Mouse (Mus musculus) hindbrain, embryonic 16.5 days (tissue): ENCODE measurements at regions not wholly inside any gene's neighbourhood (a gene's known extent, or its start where the extent isn't known, plus 50 kb on each side); places are given as distances from the start of the nearest gene placed in this dataset.
"Not testable (repeated sequence)": the region's sequence is repeated elsewhere in the genome, so short reads cannot be mapped to it uniquely, and the experiment has no call there.

Source experiments
- ATAC-seq: fragments of 200-750 bp; cut with Nextera tagmentation; 2 replicates; pipeline ENCODE4 v1.8.0; 2017; ENCODE audit warnings: moderate TSS enrichment, moderate library complexity
- H3K27ac ChIP-seq: fragments of 300-500 bp; sonication (generic); 2 replicates; pipeline ENCODE4 v1.5.1; 2014; ENCODE audit warnings: low read depth, mild to moderate bottlenecking, control low read depth, low read length, moderate library complexity
- H3K27me3 ChIP-seq: fragments of 300-500 bp; sonication (generic); replicated peaks from 2 replicates; pipeline ENCODE4 v1.6.1; 2014; ENCODE audit warnings: low read length; ENCODE audit not compliant: control insufficient read depth, insufficient read depth
- H3K36me3 ChIP-seq: fragments of 300-500 bp; sonication (generic); 2 replicates; pipeline ENCODE4 v1.6.1; 2014; ENCODE audit warnings: mild to moderate bottlenecking, low read length, moderate library complexity, mixed read lengths; ENCODE audit not compliant: control insufficient read depth, insufficient read depth
- H3K4me1 ChIP-seq: fragments of 300-500 bp; sonication (generic); 2 replicates; pipeline ENCODE4 v1.6.1; 2014; ENCODE audit warnings: low read depth, low read length; ENCODE audit not compliant: control insufficient read depth, insufficient read depth
- H3K4me2 ChIP-seq: fragments of 300-500 bp; sonication (generic); 2 replicates; pipeline ENCODE4 v1.6.1; 2014; ENCODE audit warnings: mild to moderate bottlenecking, low read length, control low read depth, moderate library complexity
- H3K4me3 ChIP-seq: fragments of 300-500 bp; sonication (generic); 2 replicates; pipeline ENCODE4 v1.5.1; 2014; ENCODE audit warnings: mild to moderate bottlenecking, low read length, control low read depth, moderate library complexity
- H3K9ac ChIP-seq: fragments of 300-500 bp; sonication (generic); 2 replicates; pipeline ENCODE4 v1.6.1; 2014; ENCODE audit warnings: low read depth, mild to moderate bottlenecking, control low read depth, low read length, moderate library complexity
- H3K9me3 ChIP-seq: fragments of 300-500 bp; sonication (generic); 2 replicates; pipeline ENCODE4 v1.6.1; 2014; ENCODE audit warnings: mild to moderate bottlenecking, low read length, moderate library complexity; ENCODE audit not compliant: control insufficient read depth
- WGBS: fragments of 180-500 bp; shearing (Covaris S2); extraction: QIAGEN DNeasy Blood & Tissue Kit; methylation state at CpG from one replicate; pipeline ENCODE4 v1.1.7; 2014; 5-methylcytosine and 5-hydroxymethylcytosine counted together

DNA sequence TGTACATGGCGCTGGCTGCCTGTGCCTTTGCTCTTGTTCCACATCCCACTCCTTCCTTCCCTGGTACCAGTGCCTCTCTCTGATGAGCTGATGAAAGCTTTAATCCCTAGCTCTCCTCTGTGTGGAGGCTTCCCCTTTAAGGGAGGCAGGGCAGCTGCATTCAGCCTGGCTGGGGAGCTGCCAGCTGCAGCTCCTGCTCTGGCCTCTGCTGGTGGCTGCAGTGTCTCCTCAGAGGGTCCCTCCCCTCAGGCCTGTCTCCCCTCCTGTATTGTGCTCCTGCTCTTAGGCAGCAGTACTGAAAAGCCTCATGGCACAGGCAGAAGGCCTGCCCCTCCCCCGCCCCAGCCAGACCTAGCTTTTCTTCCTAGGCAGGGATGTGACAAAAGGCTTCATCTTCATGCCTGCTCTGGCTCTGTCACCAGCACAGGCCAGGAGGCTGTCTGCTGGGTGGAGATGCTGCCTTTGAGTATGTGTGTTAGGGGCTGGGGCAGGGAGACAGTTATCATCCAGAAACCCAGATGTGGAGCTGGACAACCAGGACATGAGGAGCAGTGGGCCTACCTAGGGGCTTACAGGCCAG, 97.7 kb upstream of the Zcchc13 start:
- H3K27me3 ChIP-seq, H3K36me3 ChIP-seq, H3K4me3 ChIP-seq, H3K4me2 ChIP-seq, H3K9me3 ChIP-seq, H3K9ac ChIP-seq: not testable (repeated sequence)
- peaks cover 11% of the 10 kb centered on the region for H3K4me1 ChIP-seq
- WGBS = 11% methylated on average over 1 of the region's 2 CpGs
- ATAC-seq = peak; percentile 92
- H3K27ac ChIP-seq = peak overlapping the region; percentile 80

DNA sequence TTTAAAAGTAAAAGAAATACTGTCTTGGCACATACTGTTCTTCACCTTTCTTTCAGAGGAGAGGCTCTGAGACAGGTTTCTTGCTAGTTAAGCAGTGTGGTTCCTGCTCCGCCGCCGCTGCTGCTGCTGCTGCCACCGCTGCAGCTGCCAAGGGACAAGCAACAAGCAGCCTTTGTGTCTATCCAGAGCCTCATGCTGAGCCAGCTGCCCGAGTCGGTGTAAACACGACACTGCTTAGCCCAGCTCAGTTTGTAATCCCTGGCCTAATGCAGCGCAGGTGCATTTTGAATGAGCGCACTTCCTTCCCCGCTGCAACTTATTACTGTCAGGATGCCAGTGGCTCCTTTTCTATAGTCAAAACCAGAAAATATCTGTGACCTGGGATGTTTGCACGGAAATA, 97.1 kb upstream of the Zcchc13 start:
- H3K36me3 ChIP-seq = no peaks in the 10 kb centered on the region
- no peaks in the 10 kb centered on the region for H3K27me3 ChIP-seq
- peak; percentile 55 for ATAC-seq
- peak overlapping the region; percentile 31 for H3K4me2 ChIP-seq
- H3K4me1 ChIP-seq = peaks cover 11% of the 10 kb centered on the region
- H3K27ac ChIP-seq = peak overlapping the region; percentile 80
- H3K4me3 ChIP-seq = no peak overlapping the region
- H3K9ac ChIP-seq = peak overlapping the region; percentile 35
- WGBS = 3% methylated on average over 11 of the region's 11 CpGs
- H3K9me3 ChIP-seq = no peaks in the 10 kb centered on the region

- peaks cover 11% of the 10 kb centered on the region for H3K4me1 ChIP-seq
- peak overlapping the region; percentile 80 for H3K27ac ChIP-seq
- ATAC-seq = no peak
- no peaks in the 10 kb centered on the region for H3K27me3 ChIP-seq
- H3K4me2 ChIP-seq = no peak overlapping the region
- 11% methylated on average over 1 of the region's 1 CpGs for WGBS
- no peak overlapping the region for H3K4me3 ChIP-seq
- no peaks in the 10 kb centered on the region for H3K36me3 ChIP-seq
- no peaks in the 10 kb centered on the region for H3K9me3 ChIP-seq
- H3K9ac ChIP-seq = peak overlapping the region; percentile 35; the same call in 1 of the 2 replicates
Observed at GRCm38 (mm10) chrX:103533831-103534230, 96.6 kb upstream of the Zcchc13 start.

DNA sequence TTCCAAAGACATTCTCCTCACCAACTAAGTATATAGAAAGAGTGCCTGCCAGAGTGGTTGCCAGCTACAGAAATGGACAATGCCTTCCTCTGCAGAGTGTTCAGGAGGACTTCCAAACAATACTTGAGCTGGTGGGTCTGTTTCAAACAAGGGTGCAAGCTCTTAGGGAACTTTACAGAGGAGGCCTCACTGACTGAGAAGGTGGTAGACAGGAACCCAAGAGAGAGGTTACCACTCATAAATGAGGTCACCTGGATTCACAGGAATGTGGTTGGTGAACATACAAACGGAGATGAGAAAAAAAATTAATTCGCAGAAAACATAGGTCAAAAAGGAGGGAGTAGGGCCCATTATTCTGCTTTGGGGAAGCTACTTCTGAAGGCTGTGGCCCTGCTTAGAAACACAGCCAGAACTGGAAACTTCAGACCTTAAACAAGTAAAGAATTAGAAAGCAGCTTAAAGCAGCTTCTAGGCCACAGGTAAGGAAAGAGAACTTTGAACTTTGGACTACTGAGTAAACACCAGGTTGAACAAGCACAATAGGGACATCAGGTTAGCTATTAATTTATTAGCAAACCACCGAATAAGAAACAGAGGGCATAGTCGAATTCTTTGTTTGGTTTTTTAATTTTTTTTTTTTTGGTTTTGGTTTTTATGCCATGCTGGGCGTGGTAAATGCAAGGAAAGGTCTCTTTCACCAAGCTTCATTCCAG, 83.7 kb upstream of the Zcchc13 start:
- no peak overlapping the region for H3K9ac ChIP-seq
- H3K27ac ChIP-seq = no peak overlapping the region
- no peaks in the 10 kb centered on the region for H3K27me3 ChIP-seq
- no peaks in the 10 kb centered on the region for H3K36me3 ChIP-seq
- ATAC-seq = no peak
- H3K4me3 ChIP-seq = no peak overlapping the region
- no peak overlapping the region for H3K4me2 ChIP-seq
- 80% methylated on average over 5 of the region's 5 CpGs for WGBS
- no peaks in the 10 kb centered on the region for H3K9me3 ChIP-seq
- no peaks in the 10 kb centered on the region for H3K4me1 ChIP-seq

- 83% methylated on average over 14 of the region's 14 CpGs for WGBS
- Histone ChIP-seq H3K36me3 (no peaks in the 10 kb centered on the region), H3K27me3 (no peaks in the 10 kb centered on the region), H3K9me3 (no peaks in the 10 kb centered on the region), H3K9ac (no peak overlapping the region), H3K27ac (no peak overlapping the region), H3K4me2 (no peak overlapping the region), H3K4me3 (no peak overlapping the region), H3K4me1 (peaks cover 1% of the 10 kb centered on the region; the same call in 1 of the 2 replicates)
- ATAC-seq = no peak
Observed at GRCm38 (mm10) chrX:103551304-103551703, 79.1 kb upstream of the Zcchc13 start.

- peaks cover 5% of the 10 kb centered on the region; the same call in 1 of the 2 replicates for H3K4me1 ChIP-seq
- no peak for ATAC-seq
- H3K27ac ChIP-seq = no peak overlapping the region
- H3K9ac ChIP-seq = no peak overlapping the region
- WGBS = 98% methylated on average over 3 of the region's 3 CpGs
- H3K9me3 ChIP-seq = no peaks in the 10 kb centered on the region
- H3K4me2 ChIP-seq = no peak overlapping the region
- H3K36me3 ChIP-seq = no peaks in the 10 kb centered on the region
- H3K27me3 ChIP-seq = no peaks in the 10 kb centered on the region
- no peak overlapping the region for H3K4me3 ChIP-seq
Observed at GRCm38 (mm10) chrX:103553196-103553595, 77.2 kb upstream of the Zcchc13 start.

DNA sequence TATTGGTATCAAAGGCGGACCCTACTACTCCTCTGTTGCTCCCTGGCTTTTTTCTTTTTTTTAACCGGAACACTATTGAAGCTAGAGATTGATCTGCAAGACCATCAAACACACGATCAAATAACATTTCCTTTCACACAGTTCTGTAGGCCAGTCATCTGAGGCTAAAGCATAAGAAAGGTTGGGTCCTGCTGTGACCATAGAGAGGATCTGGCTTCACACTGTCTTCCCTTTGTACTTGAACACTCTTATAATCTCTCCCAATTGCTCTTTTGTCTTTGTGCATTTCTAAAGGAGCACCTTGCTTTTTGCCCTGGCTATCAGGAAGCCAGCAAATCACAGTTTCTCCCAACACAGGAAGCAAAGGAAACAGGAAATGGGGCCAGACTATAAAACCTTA, 76.8 kb upstream of the Zcchc13 start:
- ATAC-seq = no peak
- H3K9ac ChIP-seq = no peak overlapping the region
- WGBS = 84% methylated on average over 3 of the region's 3 CpGs
- no peaks in the 10 kb centered on the region for H3K36me3 ChIP-seq
- H3K27me3 ChIP-seq = no peaks in the 10 kb centered on the region
- no peak overlapping the region for H3K4me3 ChIP-seq
- H3K9me3 ChIP-seq = no peaks in the 10 kb centered on the region
- peaks cover 5% of the 10 kb centered on the region; the same call in 1 of the 2 replicates for H3K4me1 ChIP-seq
- no peak overlapping the region for H3K27ac ChIP-seq
- no peak overlapping the region for H3K4me2 ChIP-seq

DNA sequence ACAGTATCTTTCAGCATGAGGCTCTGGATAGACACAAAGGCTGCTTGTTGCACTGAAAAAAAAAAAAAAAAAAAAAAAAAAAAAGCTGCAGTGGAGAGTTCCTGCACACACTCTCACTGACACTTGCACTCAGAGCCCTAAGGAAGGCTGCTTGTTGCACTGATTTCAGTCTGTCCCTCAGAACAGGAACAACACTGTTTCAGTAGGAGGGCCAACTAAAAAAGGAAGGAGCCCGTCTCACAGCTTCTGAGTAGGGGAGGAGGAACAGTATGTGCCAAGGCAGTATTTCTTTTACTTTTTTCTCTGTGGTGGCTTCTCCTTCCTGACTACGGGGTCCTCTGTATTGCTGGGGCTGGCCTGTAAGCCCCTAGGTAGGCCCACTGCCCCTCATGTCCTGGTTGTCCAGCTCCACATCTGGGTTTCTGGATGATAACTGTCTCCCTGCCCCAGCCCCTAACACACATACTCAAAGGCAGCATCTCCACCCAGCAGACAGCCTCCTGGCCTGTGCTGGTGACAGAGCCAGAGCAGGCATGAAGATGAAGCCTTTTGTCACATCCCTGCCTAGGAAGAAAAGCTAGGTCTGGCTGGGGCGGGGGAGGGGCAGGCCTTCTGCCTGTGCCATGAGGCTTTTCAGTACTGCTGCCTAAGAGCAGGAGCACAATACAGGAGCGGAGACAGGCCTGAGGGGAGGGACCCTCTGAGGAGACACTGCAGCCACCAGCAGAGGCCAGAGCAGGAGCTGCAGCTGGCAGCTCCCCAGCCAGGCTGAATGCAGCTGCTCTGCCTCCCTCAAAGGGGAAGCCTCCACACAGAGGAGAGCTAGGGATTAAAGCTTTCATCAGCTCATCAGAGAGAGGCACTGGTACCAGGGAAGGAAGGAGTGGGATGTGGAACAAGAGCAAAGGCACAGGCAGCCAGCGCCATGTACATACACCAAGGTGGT, 75.1 kb upstream of the Zcchc13 start:
- H3K27ac ChIP-seq = peak overlapping the region; percentile 48; the same call in 1 of the 2 replicates
- H3K4me3 ChIP-seq, H3K4me1 ChIP-seq, H3K4me2 ChIP-seq, H3K9ac ChIP-seq, H3K36me3 ChIP-seq, H3K9me3 ChIP-seq, H3K27me3 ChIP-seq: not testable (repeated sequence)
- WGBS = 14% methylated on average over 4 of the region's 5 CpGs
- peak; percentile 95 for ATAC-seq

GRCm38 (mm10) chrX:103556046-103556445, 74.3 kb upstream of the Zcchc13 start:
- Histone ChIP-seq H3K27me3 (no peaks in the 10 kb centered on the region), H3K27ac (0 out of 2 replicates have a peak overlapping the region, but pooled peaks have one; percentile 34), H3K36me3 (no peaks in the 10 kb centered on the region), H3K4me2 (no peak overlapping the region), H3K9ac (no peak overlapping the region), H3K9me3 (no peaks in the 10 kb centered on the region), H3K4me3 (no peak overlapping the region), H3K4me1 (peaks cover 5% of the 10 kb centered on the region; the same call in 1 of the 2 replicates)
- no peak; the same call in 1 of the 2 replicates for ATAC-seq
- 37% methylated on average over 4 of the region's 4 CpGs for WGBS
